Mouse (Mus musculus): ENCODE results near the gene Apol7a. TPM values are rescaled to one million over a fixed set of nuclear protein-coding genes. Genes with fewer than 3 reads are reported as not detected.

Apol7a gene
- polyA plus RNA-seq, 1 experiment from 2014 or later = not detected

DNA sequence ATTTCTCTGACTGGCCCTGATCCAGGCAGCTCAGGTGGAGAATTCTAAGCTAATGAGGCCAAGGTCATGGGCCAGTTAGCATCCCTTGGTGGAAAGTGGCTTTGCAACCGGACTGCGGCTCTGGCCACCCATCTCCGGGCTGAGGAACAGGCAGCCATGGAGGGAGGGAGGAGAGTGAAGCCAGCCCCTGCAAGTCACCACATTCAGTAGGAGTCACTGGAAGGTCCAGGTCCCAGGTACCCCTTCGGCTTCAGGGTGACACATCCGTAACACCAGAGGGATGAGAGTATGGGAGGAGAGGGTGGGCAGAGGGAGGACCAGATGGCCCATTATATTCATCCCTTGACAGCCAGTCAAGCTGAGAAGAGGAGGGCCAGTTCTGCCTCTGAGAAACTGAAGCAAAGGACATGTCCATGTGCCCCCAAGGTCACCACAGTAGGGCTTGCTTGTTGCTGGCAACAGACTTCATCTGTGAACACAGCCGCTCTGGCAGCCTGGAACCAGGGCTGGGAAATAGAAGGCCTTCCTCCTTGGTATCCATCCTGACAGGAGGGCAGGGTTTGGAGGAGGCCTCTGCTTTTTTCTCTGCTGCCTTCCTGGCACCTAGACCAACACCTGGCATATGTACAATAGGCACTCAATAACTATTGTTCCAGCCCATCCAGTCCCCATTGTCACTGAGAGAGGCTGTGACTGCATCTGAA is 43.9 kb downstream of the Apol7a start:
- DNase-seq (ENCODE audit: low spot score) = no peak
- WGBS = 74% methylated on average over 6 of the region's 6 CpGs
- Histone ChIP-seq H3K36me3 (replicated peaks) (no peaks in the 10 kb centered on the region), H3K9me3 (no peaks in the 10 kb centered on the region), H3K27me3 (replicated peaks; ENCODE audit: low read depth, poor library complexity, severe bottlenecking) (0 out of 2 replicates have a peak, but pooled peaks cover 7% of the 10 kb centered on the region), H3K4me1 (peaks cover 70% of the 10 kb centered on the region), H3K4me3 (no peak overlapping the region), H3K27ac (replicated peaks) (peak overlapping the region; percentile 74)

DNA sequence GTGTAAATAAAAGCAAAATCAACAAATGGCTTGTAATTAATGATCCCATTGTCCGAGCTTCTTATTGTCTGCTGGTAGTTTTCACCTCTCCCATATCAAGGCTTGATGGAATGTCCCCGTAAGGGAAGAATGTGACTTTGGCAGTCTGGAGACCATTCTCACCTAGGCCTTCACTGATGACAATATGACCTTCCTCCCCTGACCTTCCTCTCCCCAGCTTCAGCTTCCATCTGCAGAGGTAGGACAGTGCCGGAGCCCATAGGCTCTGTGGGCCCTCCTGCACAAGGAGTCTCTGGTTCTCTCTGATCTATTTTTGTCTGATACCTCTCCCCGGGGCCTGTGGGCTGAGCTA is 44.4 kb downstream of the Apol7a start:
- peak overlapping the region; percentile 74 for H3K27ac ChIP-seq (replicated peaks)
- no peaks in the 10 kb centered on the region for H3K36me3 ChIP-seq (replicated peaks)
- DNase-seq (ENCODE audit: low spot score) = no peak
- 60% methylated on average over 4 of the region's 4 CpGs for WGBS
- H3K27me3 ChIP-seq (replicated peaks; ENCODE audit: low read depth, poor library complexity, severe bottlenecking) = 0 out of 2 replicates have a peak, but pooled peaks cover 7% of the 10 kb centered on the region
- H3K4me1 ChIP-seq = peaks cover 65% of the 10 kb centered on the region
- no peak overlapping the region for H3K4me3 ChIP-seq
- no peaks in the 10 kb centered on the region for H3K9me3 ChIP-seq

DNA sequence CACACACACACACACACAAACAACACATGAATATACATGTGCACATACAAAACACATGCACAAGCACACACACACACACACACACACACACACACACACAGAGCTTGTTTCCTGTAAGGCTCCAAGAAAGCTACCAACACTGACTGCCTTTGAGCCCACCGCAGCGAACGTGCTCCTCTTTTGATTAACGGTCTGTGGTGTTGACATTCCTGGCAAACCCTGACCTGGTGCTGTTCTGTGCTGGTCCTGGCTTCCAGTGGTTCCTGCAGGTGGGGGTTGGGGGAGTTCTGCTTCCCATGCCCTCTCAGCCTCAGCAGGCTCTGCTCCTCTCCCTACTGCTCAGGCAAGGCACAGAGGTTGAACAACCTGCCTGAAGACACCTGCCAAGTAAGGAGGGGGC is 45.1 kb downstream of the Apol7a start:
- 43% methylated on average over 4 of the region's 4 CpGs for WGBS
- peaks cover 58% of the 10 kb centered on the region for H3K4me1 ChIP-seq
- H3K9me3 ChIP-seq = no peaks in the 10 kb centered on the region
- 0 out of 2 replicates have a peak, but pooled peaks cover 7% of the 10 kb centered on the region for H3K27me3 ChIP-seq (replicated peaks; ENCODE audit: low read depth, poor library complexity, severe bottlenecking)
- no peak for DNase-seq (ENCODE audit: low spot score)
- peak overlapping the region; percentile 66; the same call in 1 of the 2 replicates for H3K27ac ChIP-seq (replicated peaks)
- H3K4me3 ChIP-seq = no peak overlapping the region
- no peaks in the 10 kb centered on the region for H3K36me3 ChIP-seq (replicated peaks)

DNA sequence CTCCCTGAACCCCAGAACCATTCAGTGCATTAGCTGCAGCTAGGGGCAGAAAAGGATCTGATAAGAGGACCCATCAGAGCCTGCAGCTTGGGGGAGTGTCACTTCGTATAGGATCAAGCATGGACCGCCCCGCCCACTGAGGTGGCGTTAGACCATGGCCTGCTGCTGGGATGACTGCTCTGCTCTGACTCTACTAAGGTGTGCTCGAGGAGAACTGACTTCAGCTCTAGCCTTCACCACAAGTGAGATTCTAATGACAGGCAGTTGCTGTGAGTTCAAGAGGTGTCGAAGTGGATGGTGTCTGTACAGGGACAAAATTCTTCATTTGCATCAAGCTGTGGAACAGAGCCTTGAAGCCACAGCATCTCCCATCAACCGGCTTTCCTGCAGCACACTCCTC is 46.0 kb downstream of the Apol7a start:
- Histone ChIP-seq H3K27ac (replicated peaks) (peak overlapping the region; percentile 57; the same call in 1 of the 2 replicates), H3K36me3 (replicated peaks) (no peaks in the 10 kb centered on the region), H3K9me3 (no peaks in the 10 kb centered on the region), H3K4me3 (no peak overlapping the region), H3K4me1 (peaks cover 49% of the 10 kb centered on the region), H3K27me3 (replicated peaks; ENCODE audit: low read depth, poor library complexity, severe bottlenecking) (0 out of 2 replicates have a peak, but pooled peaks cover 7% of the 10 kb centered on the region)
- WGBS = 65% methylated on average over 7 of the region's 7 CpGs
- no peak for DNase-seq (ENCODE audit: low spot score)

DNA sequence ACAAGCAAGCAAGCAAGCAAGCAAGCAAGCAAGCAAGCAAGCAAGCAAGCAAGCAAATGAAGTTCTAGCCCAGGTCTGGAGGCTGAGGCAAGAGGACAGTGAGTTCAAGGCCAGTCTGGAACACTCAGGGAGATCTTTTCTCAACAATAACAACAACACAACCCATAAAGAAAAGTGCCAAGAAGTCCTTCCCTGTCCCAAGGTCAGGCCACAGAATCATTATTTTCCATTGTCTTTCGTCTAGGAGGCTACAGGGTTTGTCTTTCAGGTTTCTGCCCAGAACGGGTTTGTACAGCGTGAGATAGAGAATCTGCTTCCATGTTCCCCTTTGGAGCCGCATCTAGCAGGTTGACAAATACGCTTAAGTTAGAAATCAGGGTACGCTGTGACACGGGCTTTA is 48.8 kb downstream of the Apol7a start:
- H3K27ac ChIP-seq (replicated peaks) = no peak overlapping the region
- peaks cover 37% of the 10 kb centered on the region for H3K4me1 ChIP-seq
- no peaks in the 10 kb centered on the region for H3K9me3 ChIP-seq
- 89% methylated on average over 7 of the region's 7 CpGs for WGBS
- DNase-seq (ENCODE audit: low spot score) = no peak
- H3K36me3 ChIP-seq (replicated peaks) = no peaks in the 10 kb centered on the region
- 0 out of 2 replicates have a peak, but pooled peaks cover 4% of the 10 kb centered on the region for H3K27me3 ChIP-seq (replicated peaks; ENCODE audit: low read depth, poor library complexity, severe bottlenecking)
- no peak overlapping the region for H3K4me3 ChIP-seq

DNA sequence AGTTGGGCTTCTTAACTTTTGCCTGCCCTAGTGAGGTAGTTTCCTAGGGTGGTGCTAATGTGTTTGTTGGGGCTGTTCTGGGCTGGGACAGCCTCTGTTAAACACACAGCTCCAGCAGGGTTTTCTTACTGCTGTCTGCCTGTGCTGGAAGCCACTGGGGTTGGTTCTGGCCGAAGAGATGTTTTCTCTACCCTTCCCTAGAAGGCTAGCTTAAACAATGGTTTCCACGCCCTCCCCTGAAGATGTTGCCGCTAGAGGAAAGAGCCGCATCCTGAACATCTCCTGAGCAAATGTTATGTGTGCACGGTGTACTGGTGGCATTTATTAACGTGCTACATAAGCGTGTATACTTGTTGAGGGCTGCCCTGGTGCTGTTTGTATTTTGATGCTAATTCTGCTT is 50.8 kb downstream of the Apol7a start:
- Histone ChIP-seq H3K4me1 (peaks cover 38% of the 10 kb centered on the region), H3K9me3 (no peaks in the 10 kb centered on the region), H3K36me3 (replicated peaks) (no peaks in the 10 kb centered on the region), H3K4me3 (no peak overlapping the region), H3K27ac (replicated peaks) (no peak overlapping the region), H3K27me3 (replicated peaks; ENCODE audit: low read depth, poor library complexity, severe bottlenecking) (no peaks in the 10 kb centered on the region)
- DNase-seq (ENCODE audit: low spot score) = no peak
- WGBS = 80% methylated on average over 7 of the region's 7 CpGs

DNA sequence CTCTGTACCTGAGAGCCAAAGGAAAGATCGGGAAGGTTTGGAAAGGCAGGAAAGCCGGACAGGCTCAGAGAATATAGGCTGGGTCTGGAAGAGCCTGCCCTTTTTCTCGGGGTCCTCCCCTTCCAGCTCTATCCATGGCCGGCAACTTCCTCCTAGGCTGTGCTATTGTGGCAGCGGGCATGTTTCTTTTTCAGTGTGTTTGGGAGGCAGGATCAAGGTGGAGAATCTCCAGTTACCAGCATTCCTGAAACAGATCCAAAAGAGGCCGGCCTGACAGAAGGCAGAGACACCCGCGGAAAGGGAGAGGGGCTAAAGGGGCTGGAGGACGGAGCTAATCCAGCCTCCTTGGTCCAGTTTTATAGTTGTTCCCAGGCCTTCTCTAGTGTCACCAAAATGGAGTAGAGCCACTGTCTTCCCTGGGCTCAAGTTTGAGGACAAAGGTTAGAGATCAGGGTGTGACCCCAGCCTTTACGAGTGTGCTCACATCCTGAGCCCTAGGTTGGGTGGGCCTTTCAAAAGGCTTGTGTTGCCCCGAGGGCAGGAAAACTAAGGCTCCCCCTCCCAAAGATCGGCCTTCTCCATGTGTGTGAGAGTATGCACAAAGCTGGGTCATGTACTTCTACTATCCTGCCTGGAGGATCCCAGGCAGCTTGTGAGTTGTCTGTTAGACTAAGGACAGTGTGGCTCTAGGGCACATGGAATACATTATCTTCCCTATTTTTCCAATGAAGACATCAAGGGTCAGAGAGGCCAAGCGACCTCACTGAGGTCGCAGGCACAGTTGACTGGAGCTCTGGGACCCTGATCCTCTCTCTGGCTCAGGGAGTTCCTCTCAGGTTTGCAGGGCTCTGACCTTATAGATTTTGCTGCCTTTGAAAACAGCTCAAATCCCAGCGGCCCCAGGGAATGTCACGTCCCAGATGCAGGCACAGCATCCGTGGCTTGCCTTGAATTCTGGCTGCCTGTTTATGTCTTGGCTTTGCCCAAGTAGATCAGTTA is 54.5 kb downstream of the Apol7a start:
- peak; percentile 50 for DNase-seq (ENCODE audit: low spot score)
- Histone ChIP-seq H3K4me1 (peaks cover 55% of the 10 kb centered on the region), H3K36me3 (replicated peaks) (no peaks in the 10 kb centered on the region), H3K27ac (replicated peaks) (peak overlapping the region; percentile 85), H3K9me3 (no peaks in the 10 kb centered on the region; the same call in 1 of the 2 replicates), H3K27me3 (replicated peaks; ENCODE audit: low read depth, poor library complexity, severe bottlenecking) (no peaks in the 10 kb centered on the region), H3K4me3 (peak overlapping the region; percentile 42)
- WGBS = 21% methylated on average over 17 of the region's 17 CpGs

DNA sequence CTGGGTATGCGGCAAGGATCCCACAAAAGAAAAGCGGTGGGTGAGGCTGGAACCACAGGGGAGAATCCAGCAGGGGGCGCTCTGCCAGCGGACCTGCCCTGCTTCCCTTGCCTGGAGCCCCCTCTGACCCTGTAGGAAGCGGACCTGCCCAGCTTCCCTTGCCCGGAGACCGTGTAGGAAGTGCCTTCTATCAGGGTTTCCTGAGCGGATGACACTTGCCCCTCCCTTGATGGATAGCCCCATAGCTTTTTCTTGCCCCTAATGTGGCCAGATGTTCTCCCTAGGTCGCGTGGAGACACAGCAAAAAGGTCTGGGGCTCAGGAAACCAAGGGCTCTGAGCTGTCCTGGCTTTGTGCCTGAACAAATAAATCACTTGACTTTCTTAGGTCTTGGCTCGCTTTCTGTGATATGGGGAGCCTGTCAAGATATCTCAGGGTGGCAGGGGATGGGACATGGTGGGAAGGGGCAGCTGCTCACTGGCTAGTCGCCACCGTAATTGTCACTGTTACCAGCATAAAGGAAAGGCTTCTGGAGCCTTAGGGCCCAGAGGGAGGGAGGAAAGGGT is 55.3 kb downstream of the Apol7a start:
- WGBS = 8% methylated on average over 13 of the region's 13 CpGs
- Histone ChIP-seq H3K27ac (replicated peaks) (peak overlapping the region; percentile 85), H3K27me3 (replicated peaks; ENCODE audit: low read depth, poor library complexity, severe bottlenecking) (no peaks in the 10 kb centered on the region), H3K4me3 (peak overlapping the region; percentile 42), H3K36me3 (replicated peaks) (no peaks in the 10 kb centered on the region), H3K4me1 (peaks cover 63% of the 10 kb centered on the region), H3K9me3 (no peaks in the 10 kb centered on the region; the same call in 1 of the 2 replicates)
- peak; percentile 91 for DNase-seq (ENCODE audit: low spot score)

DNA sequence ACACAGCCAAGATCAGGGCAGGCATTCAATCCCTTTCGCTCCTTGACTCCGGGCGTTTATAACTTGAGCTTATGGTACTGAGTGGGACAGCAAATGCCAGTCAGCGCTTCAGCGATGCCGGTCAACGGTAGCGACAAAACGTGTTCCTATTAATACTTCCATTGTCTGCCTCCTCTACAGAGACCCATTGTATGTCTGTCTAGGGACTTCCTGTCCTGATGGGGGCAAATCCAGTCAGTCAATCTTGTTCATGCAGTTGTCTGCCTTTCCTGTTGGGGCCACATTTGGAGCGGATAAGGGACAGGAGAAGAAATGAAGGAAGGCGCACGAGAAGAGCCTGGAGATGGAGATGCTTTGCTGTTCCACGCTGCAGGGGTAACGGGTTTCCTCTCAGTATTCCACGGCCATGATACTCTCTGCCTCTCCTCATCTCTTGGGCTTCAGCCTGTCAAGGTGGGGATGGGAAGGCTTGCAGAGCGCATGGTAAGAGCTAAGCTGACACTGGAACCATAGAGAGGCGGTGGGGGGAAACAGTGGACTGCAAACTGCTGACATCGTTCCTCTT is 55.9 kb downstream of the Apol7a start:
- 20% methylated on average over 18 of the region's 18 CpGs for WGBS
- H3K4me1 ChIP-seq = peaks cover 69% of the 10 kb centered on the region
- DNase-seq (ENCODE audit: low spot score) = peak; percentile 27
- no peaks in the 10 kb centered on the region for H3K36me3 ChIP-seq (replicated peaks)
- no peaks in the 10 kb centered on the region for H3K27me3 ChIP-seq (replicated peaks; ENCODE audit: low read depth, poor library complexity, severe bottlenecking)
- no peaks in the 10 kb centered on the region; the same call in 1 of the 2 replicates for H3K9me3 ChIP-seq
- H3K4me3 ChIP-seq = peak overlapping the region; percentile 42
- H3K27ac ChIP-seq (replicated peaks) = peak overlapping the region; percentile 85

DNA sequence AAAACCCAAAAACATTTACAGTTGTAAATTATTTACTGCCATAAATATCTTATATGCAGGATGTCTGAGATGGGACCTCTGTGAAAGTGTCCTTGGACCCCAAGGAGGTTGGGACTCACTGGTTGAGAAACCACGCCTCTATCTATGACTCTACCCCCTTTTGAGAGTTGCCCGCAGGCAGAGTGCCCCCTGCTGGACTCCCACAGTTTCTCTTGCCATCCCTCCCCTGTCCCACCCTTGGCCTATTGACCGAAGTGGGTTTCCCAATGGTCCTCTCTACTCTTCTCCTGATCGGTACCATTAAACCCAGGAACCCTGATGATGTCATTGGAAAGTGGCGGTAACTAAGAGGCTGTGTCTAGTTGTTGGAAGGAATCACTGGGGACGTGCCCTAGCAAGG is 56.9 kb downstream of the Apol7a start:
- no peak for DNase-seq (ENCODE audit: low spot score)
- H3K4me3 ChIP-seq = no peak overlapping the region
- no peaks in the 10 kb centered on the region; the same call in 1 of the 2 replicates for H3K9me3 ChIP-seq
- H3K36me3 ChIP-seq (replicated peaks) = no peaks in the 10 kb centered on the region
- H3K4me1 ChIP-seq = peaks cover 79% of the 10 kb centered on the region
- peak overlapping the region; percentile 85; the same call in 1 of the 2 replicates for H3K27ac ChIP-seq (replicated peaks)
- WGBS = 87% methylated on average over 6 of the region's 6 CpGs
- no peaks in the 10 kb centered on the region for H3K27me3 ChIP-seq (replicated peaks; ENCODE audit: low read depth, poor library complexity, severe bottlenecking)

DNA sequence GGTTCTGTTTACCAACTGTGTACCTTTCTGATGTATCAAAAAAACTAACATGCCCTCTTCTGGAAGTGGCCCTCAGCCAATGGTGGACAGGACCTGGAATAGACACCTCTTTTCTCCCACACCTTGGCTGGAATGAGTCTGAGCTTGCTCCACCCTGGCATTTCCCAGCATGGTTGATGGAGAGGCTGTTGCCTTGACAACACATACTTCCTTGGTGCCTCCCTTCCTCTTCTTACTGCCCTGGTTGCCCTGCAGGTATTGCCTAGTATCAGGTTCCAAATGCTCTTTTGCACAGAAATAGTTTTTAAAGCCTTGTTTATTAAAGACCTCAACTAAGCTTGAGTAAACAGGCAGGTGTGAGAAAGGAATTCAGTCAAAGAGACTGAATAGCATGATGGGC is 58.3 kb downstream of the Apol7a start:
- no peak for DNase-seq (ENCODE audit: low spot score)
- Histone ChIP-seq H3K27me3 (replicated peaks; ENCODE audit: low read depth, poor library complexity, severe bottlenecking) (no peaks in the 10 kb centered on the region), H3K9me3 (no peaks in the 10 kb centered on the region; the same call in 1 of the 2 replicates), H3K4me3 (no peak overlapping the region), H3K36me3 (replicated peaks) (no peaks in the 10 kb centered on the region), H3K4me1 (peaks cover 87% of the 10 kb centered on the region), H3K27ac (replicated peaks) (no peak overlapping the region)

DNA sequence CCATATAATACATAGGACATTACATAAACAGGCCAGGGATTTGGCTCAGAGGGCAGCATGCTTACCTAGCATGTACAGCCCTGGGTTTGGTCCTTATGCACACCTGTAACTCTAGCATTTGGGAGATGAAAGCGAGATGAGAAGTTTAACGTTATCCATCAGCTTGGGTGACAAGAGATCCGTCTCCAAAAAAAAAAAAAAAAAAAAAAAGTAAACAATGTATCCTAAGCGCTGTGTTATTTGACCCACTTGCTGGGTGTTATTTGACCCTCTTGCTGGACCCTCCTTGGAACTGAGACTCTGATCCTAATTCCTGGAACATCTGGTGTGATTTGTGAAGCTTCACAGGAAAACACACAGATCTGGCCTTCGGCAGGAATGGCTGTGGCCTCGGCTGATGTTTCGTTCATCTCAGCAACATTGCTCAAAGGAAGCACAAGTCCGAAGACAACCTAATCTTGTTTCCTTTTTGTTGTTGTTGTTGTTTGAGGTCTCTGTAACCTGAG is 59.9 kb downstream of the Apol7a start:
- H3K36me3 ChIP-seq (replicated peaks) = no peaks in the 10 kb centered on the region
- H3K9me3 ChIP-seq = no peaks in the 10 kb centered on the region; the same call in 1 of the 2 replicates
- H3K4me1 ChIP-seq = peaks cover 72% of the 10 kb centered on the region
- DNase-seq (ENCODE audit: low spot score) = no peak
- H3K27ac ChIP-seq (replicated peaks) = peak overlapping the region; percentile 52
- H3K4me3 ChIP-seq = no peak overlapping the region
- WGBS = 41% methylated on average over 8 of the region's 8 CpGs
- no peaks in the 10 kb centered on the region for H3K27me3 ChIP-seq (replicated peaks; ENCODE audit: low read depth, poor library complexity, severe bottlenecking)

Measured in embryonic facial prominence, embryonic 10.5 days (tissue).